Mouse (Mus musculus): Measurements from ENCODE around the gene Olfr938. TPM values are rescaled to one million over a fixed set of nuclear protein-coding genes. Genes with fewer than 3 reads are reported as not detected.

Gene Olfr938
- not detected in 2 replicates for polyA plus RNA-seq (2014; fragmentation: Nextera tagmentation; extraction: Ambion mirVana)

GRCm38 (mm10) chr9:39078787-39079186 lies at the start of gene Olfr938:
Gene Olfr938, minus strand, starts transcription at chr9:39078887.
- DNase-seq (ENCODE audit: low spot score) (no peak), ATAC-seq (replicated peaks; ENCODE audit: low FRiP score) (no peak)
- Histone ChIP-seq H3K27ac (ENCODE audit: low read depth, low read length) (no peak within 1 kb of the TSS), H3K4me3 (ENCODE audit: low read depth, low read length) (no peak within 1 kb of the TSS), H3K9me3 (ENCODE audit: control insufficient read depth, low read length) (no peaks in the 10 kb centered on the region), H3K4me1 (replicated peaks; ENCODE audit: control insufficient read depth, insufficient read depth, low read length) (no peaks in the 10 kb centered on the region), H3K9ac (ENCODE audit: low read length) (no peak within 1 kb of the TSS), H3K36me3 (ENCODE audit: control insufficient read depth, insufficient read depth, low read length) (no peaks in the 10 kb centered on the region), H3K27me3 (ENCODE audit: control insufficient read depth, insufficient read depth, low read length) (no peaks in the 10 kb centered on the region), H3K4me2 (ENCODE audit: low read depth, low read length, severe bottlenecking) (no peak within 1 kb of the TSS)
- WGBS = 89% methylated on average over 2 of the region's 2 CpGs

GRCm38 (mm10) chr9:39127831-39128230 lies 49.1 kb upstream of the Olfr938 start, which contains the start of gene Olfr27:
Gene Olfr27, plus strand, starts transcription at chr9:39128131.
- Histone ChIP-seq H3K4me3 (ENCODE audit: low read depth, low read length) (no peak within 1 kb of the TSS), H3K36me3 (ENCODE audit: control insufficient read depth, insufficient read depth, low read length) (no peaks in the 10 kb centered on the region), H3K4me2 (ENCODE audit: low read depth, low read length, severe bottlenecking) (no peak within 1 kb of the TSS), H3K9me3 (ENCODE audit: control insufficient read depth, low read length) (no peaks in the 10 kb centered on the region), H3K27ac (ENCODE audit: low read depth, low read length) (no peak within 1 kb of the TSS), H3K9ac (ENCODE audit: low read length) (no peak within 1 kb of the TSS), H3K4me1 (replicated peaks; ENCODE audit: control insufficient read depth, insufficient read depth, low read length) (no peaks in the 10 kb centered on the region), H3K27me3 (ENCODE audit: control insufficient read depth, insufficient read depth, low read length) (no peaks in the 10 kb centered on the region)
- ATAC-seq (replicated peaks; ENCODE audit: low FRiP score) (no peak), DNase-seq (ENCODE audit: low spot score) (no peak)

GRCm38 (mm10) chr9:39127326-39127725 lies 48.6 kb upstream of the Olfr938 start:
- 76% methylated on average over 1 of the region's 1 CpGs for WGBS
- ATAC-seq (replicated peaks; ENCODE audit: low FRiP score) (no peak), DNase-seq (ENCODE audit: low spot score) (no peak)
- H3K27me3 ChIP-seq (ENCODE audit: control insufficient read depth, insufficient read depth, low read length) = no peaks in the 10 kb centered on the region
- no peak overlapping the region for H3K9ac ChIP-seq (ENCODE audit: low read length)
- no peaks in the 10 kb centered on the region for H3K9me3 ChIP-seq (ENCODE audit: control insufficient read depth, low read length)
- H3K4me3 ChIP-seq (ENCODE audit: low read depth, low read length) = no peak overlapping the region
- no peaks in the 10 kb centered on the region for H3K36me3 ChIP-seq (ENCODE audit: control insufficient read depth, insufficient read depth, low read length)
- H3K4me2 ChIP-seq (ENCODE audit: low read depth, low read length, severe bottlenecking) = no peak overlapping the region
- H3K27ac ChIP-seq (ENCODE audit: low read depth, low read length) = no peak overlapping the region
- no peaks in the 10 kb centered on the region for H3K4me1 ChIP-seq (replicated peaks; ENCODE audit: control insufficient read depth, insufficient read depth, low read length)

- H3K9me3 ChIP-seq (ENCODE audit: control insufficient read depth, low read length) = no peaks in the 10 kb centered on the region
- no peak within 1 kb of the TSS for H3K9ac ChIP-seq (ENCODE audit: low read length)
- H3K27ac ChIP-seq (ENCODE audit: low read depth, low read length) = no peak within 1 kb of the TSS
- no peak for ATAC-seq (replicated peaks; ENCODE audit: low FRiP score)
- no peak for DNase-seq (ENCODE audit: low spot score)
- H3K27me3 ChIP-seq (ENCODE audit: control insufficient read depth, insufficient read depth, low read length) = no peaks in the 10 kb centered on the region
- no peaks in the 10 kb centered on the region for H3K36me3 ChIP-seq (ENCODE audit: control insufficient read depth, insufficient read depth, low read length)
- no peak within 1 kb of the TSS for H3K4me3 ChIP-seq (ENCODE audit: low read depth, low read length)
- WGBS = 85% methylated on average over 1 of the region's 1 CpGs
- no peaks in the 10 kb centered on the region for H3K4me1 ChIP-seq (replicated peaks; ENCODE audit: control insufficient read depth, insufficient read depth, low read length)
- H3K4me2 ChIP-seq (ENCODE audit: low read depth, low read length, severe bottlenecking) = no peak within 1 kb of the TSS
These were observed 13.8 kb downstream of the Olfr938 start, which contains the start of gene Olfr937 for GRCm38 (mm10) chr9:39064851-39065250. Gene Olfr937, minus strand, starts transcription at chr9:39064951.

Small RNA genes lying within 50 kb of the gene (microRNA-seq; reads per million reads assigned to microRNA genes)
- gene Gm25032 (ENCODE audit: insufficient number of aligned reads) = not detected
- gene Gm25529 (ENCODE audit: insufficient number of aligned reads) = not detected

Other genes with a start within 250 kb of the Olfr938 start
- gene Olfr924, start 234.4 kb downstream of the Olfr938 start, polyA plus RNA-seq (2014; fragmentation: Nextera tagmentation; extraction: Ambion mirVana) = not detected in 2 replicates
- gene Olfr26, start 223.8 kb downstream of the Olfr938 start, polyA plus RNA-seq (2014; fragmentation: Nextera tagmentation; extraction: Ambion mirVana) = not detected in 2 replicates
- not detected in 2 replicates for gene Olfr926, start 201.8 kb downstream of the Olfr938 start, polyA plus RNA-seq (2014; fragmentation: Nextera tagmentation; extraction: Ambion mirVana)
- gene Olfr930, start 149.1 kb downstream of the Olfr938 start, polyA plus RNA-seq (2014; fragmentation: Nextera tagmentation; extraction: Ambion mirVana) = not detected in 2 replicates
- not detected in 2 replicates for gene Olfr933, start 106.6 kb downstream of the Olfr938 start, polyA plus RNA-seq (2014; fragmentation: Nextera tagmentation; extraction: Ambion mirVana)
- not detected in 2 replicates for gene Olfr934, start 90.6 kb downstream of the Olfr938 start, polyA plus RNA-seq (2014; fragmentation: Nextera tagmentation; extraction: Ambion mirVana)
- not detected in 2 replicates for gene Olfr935, start 79.2 kb downstream of the Olfr938 start, polyA plus RNA-seq (2014; fragmentation: Nextera tagmentation; extraction: Ambion mirVana)
- gene Olfr146, start 55.5 kb downstream of the Olfr938 start, polyA plus RNA-seq (2014; fragmentation: Nextera tagmentation; extraction: Ambion mirVana) = not detected in 2 replicates
- not detected in 2 replicates for gene Olfr937, start 13.9 kb downstream of the Olfr938 start, polyA plus RNA-seq (2014; fragmentation: Nextera tagmentation; extraction: Ambion mirVana)
- gene Olfr27, start 49.2 kb upstream of the Olfr938 start, polyA plus RNA-seq (2014; fragmentation: Nextera tagmentation; extraction: Ambion mirVana) = not detected in 2 replicates
- gene Olfr943, start 87.4 kb upstream of the Olfr938 start, polyA plus RNA-seq (2014; fragmentation: Nextera tagmentation; extraction: Ambion mirVana) = not detected in 2 replicates
- not detected in 2 replicates for gene Olfr944, start 123.0 kb upstream of the Olfr938 start, polyA plus RNA-seq (2014; fragmentation: Nextera tagmentation; extraction: Ambion mirVana)
- gene Olfr1537, start 171.1 kb upstream of the Olfr938 start, polyA plus RNA-seq (2014; fragmentation: Nextera tagmentation; extraction: Ambion mirVana) = not detected in 2 replicates
- gene Olfr945, start 197.9 kb upstream of the Olfr938 start, polyA plus RNA-seq (2014; fragmentation: Nextera tagmentation; extraction: Ambion mirVana) = not detected in 2 replicates
- not detected in 2 replicates for gene Olfr948, start 247.2 kb upstream of the Olfr938 start, polyA plus RNA-seq (2014; fragmentation: Nextera tagmentation; extraction: Ambion mirVana)

Measured in forebrain, embryonic 11.5 days (tissue).